Mouse (Mus musculus): ENCODE measurements around the gene Lrrn4cl.

DNA sequence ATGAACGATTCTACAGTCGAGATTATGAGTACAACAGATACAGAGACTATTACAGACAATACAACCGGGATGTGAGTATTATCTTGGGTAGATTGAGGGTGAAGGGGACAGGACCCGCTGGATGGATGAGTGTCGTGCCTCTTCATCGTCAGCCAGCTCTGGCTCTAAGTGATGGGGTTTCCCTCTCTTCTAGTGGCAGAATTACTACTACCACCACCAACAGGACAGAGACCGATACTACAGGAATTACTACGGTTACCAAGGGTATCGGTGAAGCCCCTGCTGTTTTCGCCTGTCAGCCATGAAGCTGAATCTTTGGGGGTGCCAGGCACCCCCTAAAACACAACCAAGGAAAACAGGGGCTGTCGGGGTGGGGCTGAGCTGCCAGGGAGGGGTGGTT lies 19.3 kb upstream of the Lrrn4cl start:
- TF ChIP-seq CTCF (IDR thresholded peaks at IDR 0.05; ENCODE audit: borderline replicate concordance, extremely low read depth, insufficient read depth, insufficient read length) = peak; percentile 6; the same call in 1 of the 2 replicates
- TF ChIP-seq POLR2A (IDR thresholded peaks at IDR 0.05; ENCODE audit: borderline replicate concordance, extremely low read depth, insufficient read depth, insufficient read length, poor library complexity, severe bottlenecking) = no peak
